Mouse (Mus musculus): ENCODE measurements around the gene Zbtb20. TPM values are rescaled to one million over a fixed set of nuclear protein-coding genes. Genes with fewer than 3 reads are reported as not detected.

Gene Zbtb20
- total RNA-seq, 4 experiments from 2014 or later = 72.5 to 88.1 (median 73.5) TPM

GRCm38 (mm10) chr16:43291423-43291822 lies 415.7 kb downstream of the Zbtb20 start:
- no peak for DNase-seq (ENCODE audit: low spot score in 2 of 2)

GRCm38 (mm10) chr16:43297953-43298596 lies 422.4 kb downstream of the Zbtb20 start:
- no peak for DNase-seq (ENCODE audit: low spot score in 2 of 2)

- DNase-seq (ENCODE audit: low spot score in 2 of 2) = no peak
These were observed 424.7 kb downstream of the Zbtb20 start for GRCm38 (mm10) chr16:43300420-43300819.

- no peak for DNase-seq (ENCODE audit: low spot score in 2 of 2)
These were observed 426.5 kb downstream of the Zbtb20 start for GRCm38 (mm10) chr16:43302171-43302570.

GRCm38 (mm10) chr16:43303245-43304197 lies 427.8 kb downstream of the Zbtb20 start:
- DNase-seq (ENCODE audit: low spot score in 2 of 2) = peak in 1 of 2 experiments; percentile 56

- no peak for DNase-seq (ENCODE audit: low spot score in 2 of 2)
These were observed 434.3 kb downstream of the Zbtb20 start for GRCm38 (mm10) chr16:43309968-43310431.

- no peak for DNase-seq (ENCODE audit: low spot score in 2 of 2)
These were observed 448.3 kb downstream of the Zbtb20 start for GRCm38 (mm10) chr16:43324009-43324408.

- DNase-seq (ENCODE audit: low spot score in 2 of 2) = no peak
These were observed 452.5 kb downstream of the Zbtb20 start for GRCm38 (mm10) chr16:43328221-43328620.

GRCm38 (mm10) chr16:43330206-43330605 lies 454.5 kb downstream of the Zbtb20 start:
- DNase-seq (ENCODE audit: low spot score in 2 of 2) = no peak

- no peak for DNase-seq (ENCODE audit: low spot score in 2 of 2)
These were observed 455.8 kb downstream of the Zbtb20 start for GRCm38 (mm10) chr16:43331440-43331839.

GRCm38 (mm10) chr16:43332734-43333133 lies 457.1 kb downstream of the Zbtb20 start:
- DNase-seq (ENCODE audit: low spot score in 2 of 2) = no peak

- no peak for DNase-seq (ENCODE audit: low spot score in 2 of 2)
These were observed 457.6 kb downstream of the Zbtb20 start for GRCm38 (mm10) chr16:43333265-43333664.

GRCm38 (mm10) chr16:43334411-43335150 lies 458.9 kb downstream of the Zbtb20 start:
- DNase-seq (ENCODE audit: low spot score in 2 of 2) = no peak

- DNase-seq (ENCODE audit: low spot score in 2 of 2) = no peak
These were observed 459.6 kb downstream of the Zbtb20 start for GRCm38 (mm10) chr16:43335151-43335823.

GRCm38 (mm10) chr16:43335824-43336215 lies 460.1 kb downstream of the Zbtb20 start:
- DNase-seq (ENCODE audit: low spot score in 2 of 2) = no peak

GRCm38 (mm10) chr16:43340712-43341111 lies 465.0 kb downstream of the Zbtb20 start:
- DNase-seq (ENCODE audit: low spot score in 2 of 2) = no peak

GRCm38 (mm10) chr16:43341916-43342455 lies 466.3 kb downstream of the Zbtb20 start:
- DNase-seq (ENCODE audit: low spot score in 2 of 2) = no peak

- no peak for DNase-seq (ENCODE audit: low spot score in 2 of 2)
These were observed 470.4 kb downstream of the Zbtb20 start for GRCm38 (mm10) chr16:43346094-43346493.

- no peak for DNase-seq (ENCODE audit: low spot score in 2 of 2)
These were observed 480.3 kb downstream of the Zbtb20 start for GRCm38 (mm10) chr16:43355776-43356645.

GRCm38 (mm10) chr16:43359546-43359945 lies 483.9 kb downstream of the Zbtb20 start:
- DNase-seq (ENCODE audit: low spot score in 2 of 2) = no peak
